Mouse (Mus musculus): ENCODE measurements around the gene Evx1.

The Evx1 gene

GRCm38 (mm10) chr6:52313391-52314303, at the start of gene Evx1:
Gene Evx1, plus strand, starts transcription at chr6:52313498.
- DNase-seq (ENCODE audit: low spot score), result no peak

GRCm38 (mm10) chr6:52264106-52264790, 49.0 kb upstream of the Evx1 start:
- no peak for DNase-seq (ENCODE audit: low spot score)

DNA sequence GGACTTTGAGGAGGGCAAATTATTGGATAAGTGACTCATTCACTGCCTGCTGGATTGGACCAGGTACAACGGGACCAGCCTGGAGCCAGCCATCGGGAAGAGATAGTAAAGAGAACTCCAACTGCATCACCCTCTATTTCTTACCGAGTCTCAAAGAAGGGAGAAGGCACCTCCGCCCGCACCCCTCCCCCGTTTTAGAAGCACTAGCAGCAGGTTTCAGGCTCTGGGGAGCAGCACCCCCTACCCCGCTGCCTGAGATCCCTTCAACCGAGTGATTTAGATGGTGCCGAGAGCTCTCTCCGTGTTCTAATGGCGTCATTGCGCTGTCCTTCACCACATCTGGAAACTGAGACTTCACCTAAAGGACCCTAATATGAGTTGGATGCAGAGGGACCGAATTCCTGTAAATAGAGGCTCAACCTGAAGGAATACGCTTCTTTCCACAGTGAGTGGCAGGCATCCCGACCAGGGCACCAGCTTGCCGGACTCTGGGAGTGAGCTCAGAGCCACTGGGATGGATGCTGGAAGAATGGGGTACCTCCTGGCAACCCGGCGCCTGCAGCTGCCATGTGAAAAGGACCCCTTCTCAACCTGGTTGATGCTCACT, 47.9 kb upstream of the Evx1 start:
- DNase-seq (ENCODE audit: low spot score), result no peak

GRCm38 (mm10) chr6:52265913-52266665, 47.2 kb upstream of the Evx1 start:
- DNase-seq (ENCODE audit: low spot score), result no peak

DNA sequence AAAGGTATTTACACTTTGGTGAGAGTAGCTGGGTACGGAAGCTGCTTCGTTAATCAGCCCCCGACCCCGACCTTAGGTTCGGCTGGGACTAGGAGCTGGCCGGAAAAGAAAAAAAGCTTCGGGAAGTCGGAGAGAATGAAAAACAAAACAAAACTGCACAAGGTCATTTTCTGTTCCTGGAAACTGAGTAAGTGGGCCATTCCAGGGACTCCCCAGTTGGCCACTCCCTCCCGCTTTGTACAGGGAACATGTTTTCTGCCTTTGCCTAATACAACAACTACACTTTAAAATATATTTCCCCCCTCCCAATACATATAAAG, 46.7 kb upstream of the Evx1 start:
- DNase-seq (ENCODE audit: low spot score), result no peak

DNA sequence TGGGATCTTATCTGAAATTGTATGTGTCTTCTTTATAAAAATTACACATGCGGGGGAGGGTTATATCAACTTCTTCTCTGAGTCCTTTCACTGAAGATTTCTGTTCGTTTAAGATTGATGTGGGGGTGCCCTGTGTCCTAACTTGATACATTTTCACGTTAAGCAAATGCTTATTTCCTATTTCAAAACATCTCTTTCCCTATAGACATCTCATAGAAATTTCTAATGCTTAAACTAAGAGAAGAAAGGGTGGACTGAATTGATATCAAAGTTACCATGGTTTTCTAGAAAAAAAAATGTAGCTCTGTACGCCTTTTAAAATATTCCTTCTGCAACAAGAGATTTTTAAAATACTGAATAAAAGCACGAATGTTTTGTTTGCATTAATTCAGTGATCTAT, 46.1 kb upstream of the Evx1 start:
- DNase-seq (ENCODE audit: low spot score), result no peak

- DNase-seq (ENCODE audit: low spot score), result no peak
Observed at GRCm38 (mm10) chr6:52267691-52268090, 45.6 kb upstream of the Evx1 start.

DNA sequence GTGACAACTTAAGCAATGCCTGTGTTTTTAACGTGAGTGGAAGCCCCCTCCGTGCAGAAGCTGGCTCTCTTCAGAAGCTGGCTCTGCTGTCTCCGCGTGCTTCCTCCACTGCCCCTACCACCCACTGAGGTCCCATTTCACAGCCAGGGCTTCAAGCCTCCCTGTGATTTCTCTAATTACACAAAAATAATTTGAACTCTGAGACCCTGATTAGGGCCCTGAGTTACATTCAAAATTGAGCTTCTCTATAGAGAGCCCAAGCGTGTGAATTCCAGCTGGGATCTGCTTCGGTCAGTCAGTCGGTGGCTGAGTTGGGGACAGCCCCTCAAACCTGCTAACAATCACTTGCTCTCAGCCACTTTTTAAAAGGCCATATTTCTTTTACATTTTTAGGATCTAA, 45.0 kb upstream of the Evx1 start:
- no peak for DNase-seq (ENCODE audit: low spot score)

DNA sequence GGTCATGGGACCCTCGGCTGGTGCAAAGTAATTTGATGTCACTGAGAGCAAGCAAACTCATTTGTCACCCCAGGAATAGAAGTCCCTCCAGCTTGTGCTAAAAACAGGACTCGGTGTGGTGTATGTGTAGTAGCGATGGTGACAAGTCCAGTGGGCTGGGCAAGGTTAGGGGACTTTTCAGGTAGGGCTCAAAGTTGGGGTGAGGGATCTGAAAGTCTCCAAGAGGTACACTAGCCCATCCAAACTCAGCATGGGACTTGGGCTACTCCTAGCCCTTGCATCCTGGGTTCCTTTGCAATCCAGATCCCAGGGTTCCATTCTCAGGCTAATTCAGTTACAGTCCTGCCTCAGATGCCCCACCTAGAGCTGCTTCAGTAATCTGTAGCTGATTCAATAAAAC, 44.5 kb upstream of the Evx1 start:
- DNase-seq (ENCODE audit: low spot score), result no peak

GRCm38 (mm10) chr6:52270494-52271480, 42.5 kb upstream of the Evx1 start:
- no peak for DNase-seq (ENCODE audit: low spot score)

DNA sequence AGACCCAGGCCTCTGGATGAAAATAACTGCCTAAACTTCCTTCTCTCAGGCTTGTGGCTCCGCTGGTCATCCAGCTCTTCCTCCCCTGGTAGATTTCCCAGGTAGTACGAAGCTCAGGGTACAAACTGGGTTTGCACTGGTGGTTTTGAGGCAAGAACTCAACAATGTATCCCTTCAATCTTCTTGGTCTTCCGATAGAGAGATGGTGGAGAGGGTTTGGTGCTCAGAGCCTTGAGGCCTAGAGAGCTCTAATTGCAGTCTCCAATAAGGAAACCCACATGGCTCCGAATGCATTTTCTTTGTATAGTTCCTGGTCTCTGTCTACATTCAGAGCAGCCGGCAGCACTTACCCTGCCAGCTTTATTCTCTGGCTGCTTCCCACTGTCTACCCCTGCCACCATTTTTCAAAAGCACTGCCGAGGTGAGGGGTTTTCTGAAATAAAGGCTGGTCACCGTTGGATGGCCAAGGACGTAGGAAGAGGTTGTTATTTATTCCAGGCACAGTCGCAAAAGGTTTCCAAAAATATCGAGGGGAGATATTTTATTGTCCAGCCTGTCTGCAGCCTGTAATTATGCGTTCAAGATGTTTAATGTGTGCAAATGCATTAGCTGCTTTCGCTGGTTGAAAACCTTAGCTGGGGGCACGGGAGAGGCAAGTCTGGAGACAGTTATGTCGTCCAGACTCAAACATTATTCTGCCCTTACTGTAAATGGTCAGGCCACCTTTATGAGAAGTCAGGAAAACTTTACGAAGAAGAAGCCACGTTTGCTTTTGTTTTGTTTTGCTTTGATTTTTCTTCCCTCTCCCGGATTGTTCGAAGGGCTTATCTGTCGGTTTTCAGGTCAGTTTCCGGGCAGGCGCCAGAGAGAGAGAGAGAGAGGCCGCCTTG, 40.3 kb upstream of the Evx1 start:
- no peak for DNase-seq (ENCODE audit: low spot score)

DNA sequence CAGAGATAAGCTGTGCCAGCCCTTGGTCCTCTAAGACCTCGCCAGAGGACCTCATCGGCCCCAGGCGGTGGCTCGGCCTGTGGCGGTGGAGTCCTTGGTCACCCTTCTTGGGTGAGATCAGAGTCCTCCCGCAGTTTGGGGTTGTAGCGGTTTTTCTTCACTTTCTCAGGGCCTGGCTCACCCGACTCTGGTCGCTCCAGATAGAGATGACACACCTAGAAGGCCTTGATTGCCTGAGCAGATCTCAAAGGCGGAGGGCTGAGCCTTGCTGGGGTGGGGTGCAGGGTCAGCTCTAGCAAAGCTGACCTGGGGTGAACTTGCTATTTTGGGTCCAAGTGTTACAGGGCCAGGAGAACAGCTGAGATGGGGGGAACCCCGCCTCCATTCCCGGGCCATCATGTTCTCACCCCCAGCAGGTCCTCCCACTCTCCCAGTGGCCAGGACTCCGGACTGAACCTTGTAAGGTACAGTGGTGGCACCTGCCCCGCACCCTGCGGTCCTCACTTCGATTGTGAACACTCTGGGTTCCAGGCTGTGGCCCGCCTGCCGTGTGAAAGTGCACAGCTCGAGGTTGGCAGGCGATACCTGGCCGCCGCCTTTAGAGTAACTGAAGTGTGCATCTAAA, 39.5 kb upstream of the Evx1 start:
- DNase-seq (ENCODE audit: low spot score), result no peak

DNA sequence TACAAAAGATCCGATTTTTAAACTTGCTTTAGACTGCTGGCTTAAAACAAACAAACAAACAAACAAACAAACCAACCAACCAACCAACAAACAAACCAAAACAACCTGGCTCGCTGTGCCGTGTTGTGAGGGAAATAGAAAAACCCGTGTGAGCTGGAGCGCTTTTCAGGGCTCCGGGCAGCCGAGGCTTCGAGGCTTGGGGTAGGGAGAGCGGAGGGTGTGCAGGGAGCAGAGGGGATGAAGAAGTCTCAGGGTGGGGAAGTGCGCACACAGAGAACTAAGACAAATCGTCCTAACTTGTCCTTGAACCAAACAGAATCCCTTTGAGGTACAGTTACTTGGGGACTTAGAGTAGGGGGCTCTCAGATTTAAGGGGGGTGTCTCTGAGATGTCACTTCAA, 38.7 kb upstream of the Evx1 start:
- DNase-seq (ENCODE audit: low spot score), result no peak

- no peak for DNase-seq (ENCODE audit: low spot score)
Observed at GRCm38 (mm10) chr6:52275563-52276280, 37.6 kb upstream of the Evx1 start.

- no peak for DNase-seq (ENCODE audit: low spot score)
Observed at GRCm38 (mm10) chr6:52276382-52276781, 36.9 kb upstream of the Evx1 start.

DNA sequence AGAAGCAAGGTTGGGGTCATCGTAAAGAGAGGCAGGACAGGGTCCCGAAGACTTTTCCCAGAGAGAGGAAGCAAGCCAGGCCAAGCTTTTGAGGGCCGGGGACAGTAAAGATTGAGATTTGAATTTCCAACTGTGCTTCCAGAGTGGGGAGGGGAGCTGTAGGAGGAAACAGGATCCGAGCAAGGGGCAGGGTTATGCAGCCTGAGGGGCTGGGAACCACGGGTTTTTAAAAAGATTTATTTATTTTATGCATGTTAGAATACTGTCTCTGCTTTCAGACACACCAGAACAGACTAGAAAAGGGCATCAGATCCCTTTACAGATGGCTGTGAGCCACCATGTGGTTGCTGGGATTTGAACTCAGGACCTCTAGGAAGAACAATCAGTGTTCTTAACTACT, 36.4 kb upstream of the Evx1 start:
- DNase-seq (ENCODE audit: low spot score), result no peak

DNA sequence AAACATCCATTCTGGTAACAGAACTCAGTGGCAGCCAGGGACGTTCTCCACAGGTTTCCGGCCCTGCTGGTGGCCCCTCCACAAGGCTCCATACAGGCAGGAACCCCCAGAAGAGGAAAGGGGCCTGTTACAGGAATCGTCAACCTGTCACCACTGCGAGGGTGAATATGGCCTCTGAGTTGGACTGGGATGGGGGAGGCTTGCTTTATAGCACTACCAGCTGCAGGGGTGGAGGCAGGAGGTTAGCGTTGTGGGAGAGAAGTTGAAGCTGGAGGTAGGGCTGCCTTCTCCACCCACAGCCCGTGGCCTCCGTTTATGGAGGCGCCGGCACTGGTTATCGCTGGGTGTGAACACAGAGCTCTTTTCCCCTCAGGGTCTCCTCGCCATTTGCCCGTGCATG, 32.2 kb upstream of the Evx1 start:
- no peak for DNase-seq (ENCODE audit: low spot score)

GRCm38 (mm10) chr6:52283896-52284295, 29.4 kb upstream of the Evx1 start:
- DNase-seq (ENCODE audit: low spot score), result no peak

DNA sequence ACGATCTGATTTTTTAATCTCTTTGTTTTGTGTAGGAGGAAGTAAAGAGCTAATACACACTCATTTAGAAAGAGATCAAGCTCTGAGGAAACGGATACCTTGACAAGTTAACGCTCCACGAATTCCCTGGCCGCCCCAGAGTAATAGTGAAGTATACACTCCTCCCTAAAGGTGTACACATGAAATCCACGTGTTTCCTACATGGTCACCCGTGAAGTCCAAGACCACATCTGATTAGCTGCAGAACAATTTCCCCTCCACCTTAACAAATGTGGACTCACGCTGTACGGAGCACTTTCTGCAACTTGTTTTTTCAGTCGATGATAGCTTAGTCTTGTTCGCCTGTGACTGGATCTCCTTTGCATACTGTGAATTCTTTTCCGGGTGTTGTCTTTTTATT, 23.1 kb upstream of the Evx1 start:
- no peak for DNase-seq (ENCODE audit: low spot score)

Measured in ovary, postnatal 14 days (tissue).